Mouse (Mus musculus) heart, embryonic 15.5 days (tissue): ENCODE results near the gene Rrad. TPM values are rescaled to one million over a fixed set of nuclear protein-coding genes. Genes with fewer than 3 reads are reported as not detected.

Experiments
- polyA plus RNA-seq: library from polyadenylated mRNA; unstranded; fragments of >200 nt; fragmentation: Nextera tagmentation; extraction: Ambion mirVana; gene quantifications from 2 replicates; pipeline ENCODE4 v1.2.1, GENCODE M21; 2015

Rrad gene
- polyA plus RNA-seq, 1 experiment from 2014 or later: 277 TPM

Other genes with a start within 250 kb of the Rrad start
- 1.3 and 1.5 TPM in 2 replicates for gene Cmtm4, start 235.5 kb downstream of the Rrad start, polyA plus RNA-seq
- 50.4 and 52.4 TPM in 2 replicates for gene Dync1li2, start 188.3 kb downstream of the Rrad start, polyA plus RNA-seq
- gene Terb1, start 121.4 kb downstream of the Rrad start, polyA plus RNA-seq: 0.09 and 0.32 TPM in 2 replicates
- gene Nae1, start 96.7 kb downstream of the Rrad start, polyA plus RNA-seq: 63.4 and 64.4 TPM in 2 replicates
- 2.4 and 2.8 TPM in 2 replicates for gene Car7, start 96.6 kb downstream of the Rrad start, polyA plus RNA-seq
- gene Pdp2, start 39.9 kb downstream of the Rrad start, polyA plus RNA-seq: 5.8 and 7.3 TPM in 2 replicates
- 17.7 and 20.2 TPM in 2 replicates for gene Cdh16, start 6.9 kb downstream of the Rrad start, polyA plus RNA-seq
- gene Ciao2b, start 10.6 kb upstream of the Rrad start, polyA plus RNA-seq: 158 and 190 TPM in 2 replicates
- not detected in 2 replicates for gene Ces2a, start 102.7 kb upstream of the Rrad start, polyA plus RNA-seq
- 0.06 and 0.11 TPM in 2 replicates for gene Ces2b, start 200.2 kb upstream of the Rrad start, polyA plus RNA-seq
- gene Ces2c, start 215.7 kb upstream of the Rrad start, polyA plus RNA-seq: not detected in 2 replicates